Comparison of ENCODE assay signal across 18 mouse cellular contexts in the genomic region with DNA sequence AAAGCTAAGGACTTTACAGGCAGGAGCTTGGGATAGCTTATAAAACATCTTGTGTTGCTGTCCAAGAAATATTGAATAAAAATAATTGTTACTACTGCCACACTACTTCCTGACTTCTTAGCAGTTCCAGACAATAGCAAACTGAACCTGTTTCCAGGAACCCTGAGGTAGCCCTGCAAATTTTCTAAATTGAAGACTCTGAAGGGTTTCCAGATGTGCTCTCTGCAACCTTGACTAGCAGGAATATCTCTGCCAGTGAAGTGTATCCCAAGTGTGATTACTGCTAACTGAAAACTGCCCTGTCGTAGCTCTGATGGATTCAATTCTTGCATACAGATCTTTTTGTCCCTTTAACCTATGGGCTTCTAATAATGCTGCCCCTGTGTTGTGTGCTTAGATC.
"Had no signal": no experiment of that assay in that cellular context is flagged by ENCODE, and none has a peak within 500 bp of the region (broad histone marks: within the 10 kb centered on the region; RNA-seq: fewer than 3 reads in every experiment).

No protein-coding gene starts in this region.

- H3K36me3 ChIP-seq: limb, embryonic 13.5 days; liver, embryonic 12.5 days; liver, embryonic 15.5 days; lung, embryonic 15.5 days had no signal

- H3K4me2 ChIP-seq: limb, embryonic 13.5 days; liver, embryonic 12.5 days; liver, embryonic 15.5 days; lung, embryonic 15.5 days; midbrain, embryonic 12.5 days had no signal

- H3K4me1 ChIP-seq: liver, embryonic 12.5 days; liver, embryonic 15.5 days; lung, embryonic 15.5 days; megakaryocyte, embryonic 14.5 days; midbrain, embryonic 12.5 days had no signal

- H3K27ac ChIP-seq: kidney, postnatal 0 days; left cerebral cortex, adult 2 months; limb, embryonic 13.5 days; liver, embryonic 12.5 days; liver, embryonic 15.5 days; lung, embryonic 15.5 days; midbrain, embryonic 12.5 days had no signal

- H3K9me3 ChIP-seq: limb, embryonic 13.5 days; liver, embryonic 12.5 days; liver, embryonic 15.5 days; lung, embryonic 15.5 days; megakaryocyte, embryonic 14.5 days; midbrain, embryonic 12.5 days had no signal

- ATAC-seq: liver, embryonic 12.5 days; midbrain, embryonic 16.5 days had no signal

- H3K27me3 ChIP-seq: limb, embryonic 13.5 days; liver, embryonic 12.5 days; liver, embryonic 15.5 days; lung, embryonic 15.5 days; megakaryocyte, embryonic 14.5 days; midbrain, embryonic 12.5 days had no signal

- DNase-seq: kidney, adult 2 months; kidney, postnatal 36 days; layer of hippocampus, postnatal 36 days; liver; lung, adult 18-20 months; lung, postnatal 10 days; lung, postnatal 36 days; thymus, adult 18-20 months; thymus, postnatal 36 days had no signal

- H3K4me3 ChIP-seq: left cerebral cortex, adult 2 months; limb, embryonic 13.5 days; liver, embryonic 12.5 days; liver, embryonic 15.5 days; lung, embryonic 15.5 days; megakaryocyte, embryonic 14.5 days; midbrain, embryonic 12.5 days had no signal

- H3K9ac ChIP-seq: limb, embryonic 13.5 days; liver, embryonic 12.5 days; liver, embryonic 15.5 days; lung, embryonic 15.5 days; midbrain, embryonic 12.5 days had no signal
